Mouse (Mus musculus): ENCODE results near the gene Tmem183a. TPM values are rescaled to one million over a fixed set of nuclear protein-coding genes. Genes with fewer than 3 reads are reported as not detected.

Gene Tmem183a
- polyA plus RNA-seq (2015; fragmentation: Nextera tagmentation; extraction: Ambion mirVana) = 80.2 and 80.3 TPM in 2 replicates

- Histone ChIP-seq H3K4me2 (peak within 1 kb of the TSS; percentile 63), H3K4me3 (peak within 1 kb of the TSS; percentile 87), H3K9ac (peak within 1 kb of the TSS; percentile 89), H3K27ac (peak within 1 kb of the TSS; percentile 84), H3K27me3 (no peaks in the 10 kb centered on the region), H3K9me3 (no peaks in the 10 kb centered on the region), H3K4me1 (peaks cover 8% of the 10 kb centered on the region; the same call in 1 of the 2 replicates), H3K36me3 (peaks cover 16% of the 10 kb centered on the region)
- ATAC-seq (ENCODE audit: insufficient number of reproducible peaks, low FRiP score, low TSS enrichment, low read depth) = peak; percentile 94
- WGBS = under 1% methylated on average over 38 of the region's 38 CpGs
These were observed at the start of gene Tmem183a for GRCm38 (mm10) chr1:134361857-134362212. Gene Tmem183a (minus strand): TSS chr1:134361979.

GRCm38 (mm10) chr1:134408080-134408479, 46.3 kb upstream of the Tmem183a start:
- peaks cover 9% of the 10 kb centered on the region for H3K4me1 ChIP-seq
- 67% methylated on average over 8 of the region's 8 CpGs for WGBS
- H3K9ac ChIP-seq = no peak overlapping the region
- H3K27ac ChIP-seq = no peak overlapping the region
- no peak for ATAC-seq (ENCODE audit: insufficient number of reproducible peaks, low FRiP score, low TSS enrichment, low read depth)
- no peak overlapping the region for H3K4me2 ChIP-seq
- no peak overlapping the region for H3K4me3 ChIP-seq
- no peaks in the 10 kb centered on the region for H3K9me3 ChIP-seq
- peaks cover 46% of the 10 kb centered on the region for H3K36me3 ChIP-seq
- H3K27me3 ChIP-seq = no peaks in the 10 kb centered on the region

- H3K27ac ChIP-seq = peak overlapping the region; percentile 85
- H3K9ac ChIP-seq = peak overlapping the region; percentile 72
- no peaks in the 10 kb centered on the region for H3K9me3 ChIP-seq
- no peaks in the 10 kb centered on the region for H3K27me3 ChIP-seq
- H3K36me3 ChIP-seq = peaks cover 39% of the 10 kb centered on the region
- peaks cover 9% of the 10 kb centered on the region for H3K4me1 ChIP-seq
- H3K4me2 ChIP-seq = peak overlapping the region; percentile 85
- 29% methylated on average over 8 of the region's 8 CpGs for WGBS
- peak overlapping the region; percentile 90 for H3K4me3 ChIP-seq
- no peak for ATAC-seq (ENCODE audit: insufficient number of reproducible peaks, low FRiP score, low TSS enrichment, low read depth)
These were observed 44.6 kb upstream of the Tmem183a start for GRCm38 (mm10) chr1:134406414-134406771.

- Histone ChIP-seq H3K36me3 (peaks cover 33% of the 10 kb centered on the region), H3K9me3 (no peaks in the 10 kb centered on the region), H3K4me3 (peak within 1 kb of the TSS; percentile 90), H3K9ac (peak within 1 kb of the TSS; percentile 72), H3K4me2 (peak within 1 kb of the TSS; percentile 85), H3K27ac (peak within 1 kb of the TSS; percentile 85), H3K4me1 (peaks cover 9% of the 10 kb centered on the region), H3K27me3 (no peaks in the 10 kb centered on the region)
- WGBS = under 1% methylated on average over 43 of the region's 43 CpGs
- peak; percentile 98 for ATAC-seq (ENCODE audit: insufficient number of reproducible peaks, low FRiP score, low TSS enrichment, low read depth)
These were observed 44.0 kb upstream of the Tmem183a start, which contains the start of gene Cyb5r1 for GRCm38 (mm10) chr1:134405509-134406413. Gene Cyb5r1 (plus strand): TSS chr1:134405559.

GRCm38 (mm10) chr1:134399735-134400134, 38.0 kb upstream of the Tmem183a start:
- no peak overlapping the region for H3K9ac ChIP-seq
- WGBS = 55% methylated on average over 5 of the region's 5 CpGs
- no peaks in the 10 kb centered on the region for H3K4me1 ChIP-seq
- H3K4me2 ChIP-seq = no peak overlapping the region
- no peaks in the 10 kb centered on the region for H3K36me3 ChIP-seq
- no peaks in the 10 kb centered on the region for H3K27me3 ChIP-seq
- no peak for ATAC-seq (ENCODE audit: insufficient number of reproducible peaks, low FRiP score, low TSS enrichment, low read depth)
- no peak overlapping the region for H3K4me3 ChIP-seq
- H3K27ac ChIP-seq = no peak overlapping the region
- H3K9me3 ChIP-seq = no peaks in the 10 kb centered on the region

- no peak overlapping the region for H3K9ac ChIP-seq
- ATAC-seq (ENCODE audit: insufficient number of reproducible peaks, low FRiP score, low TSS enrichment, low read depth) = no peak
- H3K27me3 ChIP-seq = no peaks in the 10 kb centered on the region
- H3K4me1 ChIP-seq = no peaks in the 10 kb centered on the region
- H3K9me3 ChIP-seq = no peaks in the 10 kb centered on the region
- H3K4me2 ChIP-seq = no peak overlapping the region
- no peak overlapping the region for H3K4me3 ChIP-seq
- no peak overlapping the region for H3K27ac ChIP-seq
- WGBS = 86% methylated on average over 12 of the region's 12 CpGs
- H3K36me3 ChIP-seq = no peaks in the 10 kb centered on the region
These were observed 36.4 kb upstream of the Tmem183a start for GRCm38 (mm10) chr1:134398210-134398609.

DNA sequence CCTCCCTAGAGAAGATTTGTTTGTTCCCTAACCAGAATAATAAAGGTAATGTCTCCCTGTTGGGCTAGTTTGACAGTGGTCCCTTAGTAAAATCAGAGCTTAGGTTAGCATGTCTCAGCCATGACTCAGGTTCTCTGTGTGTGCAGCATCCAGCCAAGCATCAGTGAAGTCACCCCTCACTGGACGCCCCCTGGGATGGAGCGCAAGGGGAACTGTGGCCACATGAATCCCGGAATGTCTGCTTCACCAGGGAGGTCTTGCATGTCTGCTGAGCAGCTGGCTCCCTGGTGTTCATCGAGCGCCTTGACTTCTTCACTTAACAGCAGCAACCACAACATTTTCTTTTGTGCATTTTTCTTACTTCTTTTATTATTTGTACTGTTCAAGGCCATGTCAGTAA, 32.0 kb upstream of the Tmem183a start:
- no peak for ATAC-seq (ENCODE audit: insufficient number of reproducible peaks, low FRiP score, low TSS enrichment, low read depth)
- no peak overlapping the region for H3K4me3 ChIP-seq
- H3K27ac ChIP-seq = no peak overlapping the region
- H3K36me3 ChIP-seq = no peaks in the 10 kb centered on the region
- no peaks in the 10 kb centered on the region for H3K27me3 ChIP-seq
- 45% methylated on average over 5 of the region's 5 CpGs for whole genome bisulfite sequencing
- no peaks in the 10 kb centered on the region for H3K9me3 ChIP-seq
- H3K9ac ChIP-seq = no peak overlapping the region
- H3K4me1 ChIP-seq = no peaks in the 10 kb centered on the region
- H3K4me2 ChIP-seq = no peak overlapping the region

- ATAC-seq (ENCODE audit: insufficient number of reproducible peaks, low FRiP score, low TSS enrichment, low read depth) = no peak
- no peak within 1 kb of the TSS for H3K4me3 ChIP-seq
- no peak within 1 kb of the TSS for H3K9ac ChIP-seq
- H3K9me3 ChIP-seq = no peaks in the 10 kb centered on the region
- no peaks in the 10 kb centered on the region for H3K36me3 ChIP-seq
- no peak within 1 kb of the TSS for H3K4me2 ChIP-seq
- no peaks in the 10 kb centered on the region for H3K27me3 ChIP-seq
- 93% methylated on average over 1 of the region's 1 CpGs for WGBS
- H3K4me1 ChIP-seq = peaks cover 7% of the 10 kb centered on the region; the same call in 1 of the 2 replicates
- no peak within 1 kb of the TSS for H3K27ac ChIP-seq
These were observed 23.9 kb upstream of the Tmem183a start, which contains the start of gene 4933406M09Rik for GRCm38 (mm10) chr1:134385666-134386065. Gene 4933406M09Rik (plus strand): TSS chr1:134385940.

DNA sequence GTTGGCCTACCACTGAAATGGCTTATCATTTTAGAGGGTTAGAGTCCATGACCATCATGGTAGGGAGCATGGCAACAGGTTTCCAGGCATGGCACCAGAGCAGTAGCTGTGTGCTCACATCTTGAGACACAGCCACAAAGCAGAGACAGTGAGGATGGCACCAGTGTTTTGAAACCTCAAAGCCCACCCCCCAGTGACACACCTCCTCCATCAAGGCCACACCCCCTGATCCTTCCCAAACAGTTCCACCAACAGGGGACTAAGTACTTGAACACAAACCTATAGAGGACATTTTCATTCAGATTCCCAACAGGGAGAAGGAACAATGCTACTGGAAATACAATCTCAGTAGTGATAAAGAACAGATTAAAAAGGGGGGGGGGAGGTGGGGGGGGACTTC, 23.4 kb upstream of the Tmem183a start:
- Histone ChIP-seq H3K9me3 (no peaks in the 10 kb centered on the region), H3K36me3 (no peaks in the 10 kb centered on the region), H3K27me3 (no peaks in the 10 kb centered on the region), H3K9ac (no peak overlapping the region), H3K27ac (no peak overlapping the region), H3K4me3 (no peak overlapping the region), H3K4me2 (no peak overlapping the region), H3K4me1 (peaks cover 7% of the 10 kb centered on the region; the same call in 1 of the 2 replicates)
- no peak for ATAC-seq (ENCODE audit: insufficient number of reproducible peaks, low FRiP score, low TSS enrichment, low read depth)

DNA sequence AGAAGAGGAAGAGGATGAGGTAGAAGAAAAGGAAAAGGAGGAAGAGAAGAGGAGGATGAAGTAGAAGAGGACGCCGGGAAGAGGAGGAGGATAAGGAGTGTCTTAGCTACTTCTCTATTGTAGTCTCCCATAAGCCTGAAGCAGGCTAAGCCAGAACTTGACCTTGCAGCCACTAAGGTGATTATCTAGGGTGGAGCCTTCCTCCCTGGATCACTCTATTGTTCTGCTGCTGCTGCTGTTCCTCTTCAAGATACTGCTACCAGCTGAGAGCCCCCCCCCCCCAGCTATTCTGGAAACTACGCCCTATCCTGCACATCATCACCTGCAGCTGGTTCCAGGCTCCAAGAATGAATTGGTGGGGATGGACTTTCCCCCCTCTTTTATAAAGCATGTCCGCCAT, 22.8 kb upstream of the Tmem183a start:
- WGBS = 82% methylated on average over 4 of the region's 4 CpGs

DNA sequence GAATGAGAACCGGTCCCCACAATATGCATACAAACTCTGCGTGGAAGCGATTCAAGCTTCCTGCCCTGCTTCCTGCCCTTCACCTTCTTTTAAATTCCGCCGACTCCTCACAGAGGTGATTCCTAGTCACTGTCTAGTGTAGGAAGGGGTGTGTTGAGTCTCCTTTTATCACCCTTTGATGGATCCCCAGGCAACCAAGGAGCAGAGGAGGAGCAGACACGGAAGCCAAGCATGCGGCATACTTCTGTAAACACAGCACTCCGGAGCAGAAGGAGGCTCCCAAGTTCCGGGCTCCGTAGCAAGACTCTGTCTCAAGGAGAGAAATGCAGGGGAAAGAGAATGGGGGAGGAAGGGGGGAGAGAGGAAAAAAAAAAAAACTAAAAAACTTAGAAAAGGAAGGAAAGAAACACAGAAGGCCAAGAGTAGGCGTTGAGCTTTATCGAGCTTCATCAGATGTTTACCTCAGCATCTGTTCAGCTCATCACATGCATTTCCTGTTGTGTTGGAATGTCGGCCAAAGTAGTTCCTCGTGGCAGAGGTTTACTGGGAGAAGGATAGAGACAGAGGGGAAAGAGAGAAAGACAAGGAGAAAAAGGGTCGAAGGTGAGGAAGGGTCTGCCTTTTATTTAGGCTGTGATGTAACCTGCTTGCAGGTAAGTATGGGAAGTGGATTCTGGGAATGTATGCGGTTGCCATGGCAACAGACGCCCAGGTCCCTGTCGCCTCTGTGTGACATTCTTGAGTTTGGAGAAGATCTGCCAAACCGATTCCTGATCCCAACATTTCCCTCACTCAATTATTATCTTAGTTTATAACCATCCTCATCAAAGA, 20.2 kb upstream of the Tmem183a start:
- Histone ChIP-seq H3K4me2 (peak overlapping the region; percentile 42), H3K27ac (no peak overlapping the region), H3K4me3 (peak overlapping the region; percentile 24), H3K9me3 (no peaks in the 10 kb centered on the region), H3K4me1 (peaks cover 7% of the 10 kb centered on the region; the same call in 1 of the 2 replicates), H3K27me3 (no peaks in the 10 kb centered on the region), H3K9ac (no peak overlapping the region), H3K36me3 (no peaks in the 10 kb centered on the region)
- ATAC-seq (ENCODE audit: insufficient number of reproducible peaks, low FRiP score, low TSS enrichment, low read depth) = no peak
- 4% methylated on average over 19 of the region's 19 CpGs for whole genome bisulfite sequencing

More for the DNA sequence above, 22.8 kb upstream of the Tmem183a start:
- no peaks in the 10 kb centered on the region for H3K36me3 ChIP-seq
- no peak overlapping the region for H3K4me2 ChIP-seq
- no peaks in the 10 kb centered on the region for H3K9me3 ChIP-seq
- ATAC-seq (ENCODE audit: insufficient number of reproducible peaks, low FRiP score, low TSS enrichment, low read depth) = no peak
- H3K4me1 ChIP-seq = peaks cover 7% of the 10 kb centered on the region; the same call in 1 of the 2 replicates
- no peak overlapping the region for H3K9ac ChIP-seq
- H3K4me3 ChIP-seq = no peak overlapping the region
- H3K27ac ChIP-seq = no peak overlapping the region
- no peaks in the 10 kb centered on the region for H3K27me3 ChIP-seq

GRCm38 (mm10) chr1:134381051-134381450, 19.3 kb upstream of the Tmem183a start:
- no peak overlapping the region for H3K27ac ChIP-seq
- WGBS = 69% methylated on average over 2 of the region's 2 CpGs
- no peak overlapping the region for H3K4me3 ChIP-seq
- no peaks in the 10 kb centered on the region for H3K36me3 ChIP-seq
- H3K9ac ChIP-seq = no peak overlapping the region
- no peaks in the 10 kb centered on the region for H3K9me3 ChIP-seq
- peaks cover 7% of the 10 kb centered on the region; the same call in 1 of the 2 replicates for H3K4me1 ChIP-seq
- H3K4me2 ChIP-seq = no peak overlapping the region
- ATAC-seq (ENCODE audit: insufficient number of reproducible peaks, low FRiP score, low TSS enrichment, low read depth) = no peak
- no peaks in the 10 kb centered on the region for H3K27me3 ChIP-seq

Data from limb, embryonic 15.5 days (tissue).